Mouse (Mus musculus) hindbrain, embryonic 15.5 days (tissue): Measurements from ENCODE around the gene Ppp5c. TPM values are rescaled to one million over a fixed set of nuclear protein-coding genes. Genes with fewer than 3 reads are reported as not detected.

Experiments used
- ATAC-seq: fragments of 200-750 bp; cut with Nextera tagmentation; 2 replicates; pipeline ENCODE4 v1.8.0; 2017; ENCODE audit warnings: low read depth, moderate number of reproducible peaks, moderate TSS enrichment; ENCODE audit not compliant: low FRiP score
- H3K27ac ChIP-seq: fragments of 300-500 bp; sonication (generic); replicated peaks from 2 replicates; pipeline ENCODE4 v1.5.1; 2015; ENCODE audit warnings: mild to moderate bottlenecking, inconsistent platforms
- H3K27me3 ChIP-seq: fragments of 300-500 bp; sonication (generic); 2 replicates; pipeline ENCODE4 v1.6.1; 2015; ENCODE audit warnings: control low read depth, inconsistent platforms
- H3K36me3 ChIP-seq: fragments of 300-500 bp; sonication (generic); 2 replicates; pipeline ENCODE4 v1.6.1; 2015; ENCODE audit warnings: control low read depth, inconsistent platforms
- H3K4me1 ChIP-seq: fragments of 300-500 bp; sonication (generic); replicated peaks from 2 replicates; pipeline ENCODE4 v1.6.1; 2015; ENCODE audit warnings: control low read depth, inconsistent platforms
- H3K4me2 ChIP-seq: fragments of 300-500 bp; sonication (generic); 2 replicates; pipeline ENCODE4 v1.6.1; 2015; ENCODE audit warnings: moderate library complexity, mild to moderate bottlenecking, inconsistent platforms
- H3K4me3 ChIP-seq: fragments of 300-500 bp; sonication (generic); 2 replicates; pipeline ENCODE4 v1.5.1; 2015; ENCODE audit warnings: mild to moderate bottlenecking, inconsistent platforms
- H3K9ac ChIP-seq: fragments of 300-500 bp; sonication (generic); 2 replicates; pipeline ENCODE4 v1.6.1; 2015; ENCODE audit warnings: inconsistent platforms
- H3K9me3 ChIP-seq: fragments of 300-500 bp; sonication (generic); 2 replicates; pipeline ENCODE4 v1.6.1; 2016; ENCODE audit warnings: control low read depth, inconsistent platforms
- WGBS: fragments of 180-500 bp; shearing (Covaris S2); methylation state at CpG from one replicate; pipeline ENCODE4 v1.1.7; 2015; 5-methylcytosine and 5-hydroxymethylcytosine counted together
- polyA plus RNA-seq: library from polyadenylated mRNA; unstranded; fragments of >200 nt; fragmentation: Nextera tagmentation; extraction: Ambion mirVana; gene quantifications from 2 replicates; pipeline ENCODE4 v1.2.1, GENCODE M21; 2015

The Ppp5c gene
- polyA plus RNA-seq, 1 experiment from 2014 or later: 136 TPM

GRCm38 (mm10) chr7:16990006-16990744 is 37.5 kb downstream of the Ppp5c start:
- Histone ChIP-seq H3K27me3 (no peaks in the 10 kb centered on the region), H3K27ac (peak overlapping the region; percentile 50), H3K4me1 (peaks cover 69% of the 10 kb centered on the region), H3K36me3 (no peaks in the 10 kb centered on the region), H3K4me3 (no peak overlapping the region), H3K4me2 (peak overlapping the region; percentile 6; the same call in 1 of the 2 replicates), H3K9me3 (no peaks in the 10 kb centered on the region), H3K9ac (no peak overlapping the region)
- no peak for ATAC-seq
- 27% methylated on average over 15 of the region's 15 CpGs for WGBS

- Histone ChIP-seq H3K9ac (no peak overlapping the region), H3K9me3 (no peaks in the 10 kb centered on the region), H3K27ac (peak overlapping the region; percentile 78), H3K4me1 (peaks cover 67% of the 10 kb centered on the region), H3K4me2 (no peak overlapping the region), H3K36me3 (no peaks in the 10 kb centered on the region), H3K4me3 (no peak overlapping the region), H3K27me3 (no peaks in the 10 kb centered on the region)
- ATAC-seq: no peak
- 34% methylated on average over 3 of the region's 3 CpGs for WGBS
These were observed 39.3 kb downstream of the Ppp5c start for GRCm38 (mm10) chr7:16988405-16988804.

GRCm38 (mm10) chr7:16987541-16988149 is 40.1 kb downstream of the Ppp5c start:
- H3K4me1 ChIP-seq: peaks cover 75% of the 10 kb centered on the region
- no peaks in the 10 kb centered on the region for H3K9me3 ChIP-seq
- no peaks in the 10 kb centered on the region for H3K36me3 ChIP-seq
- peak overlapping the region; percentile 78 for H3K27ac ChIP-seq
- H3K27me3 ChIP-seq: no peaks in the 10 kb centered on the region
- H3K4me3 ChIP-seq: no peak overlapping the region
- H3K4me2 ChIP-seq: 0 out of 2 replicates have a peak overlapping the region, but pooled peaks have one; percentile 20
- 26% methylated on average over 7 of the region's 7 CpGs for WGBS
- no peak overlapping the region for H3K9ac ChIP-seq
- no peak for ATAC-seq

GRCm38 (mm10) chr7:16982859-16983568 is 44.7 kb downstream of the Ppp5c start, which contains the start of gene Gm42372:
Gene Gm42372 (plus strand): TSS chr7:16983086.
- no peaks in the 10 kb centered on the region for H3K27me3 ChIP-seq
- H3K27ac ChIP-seq: peak within 1 kb of the TSS; percentile 76
- H3K4me1 ChIP-seq: peaks cover 62% of the 10 kb centered on the region
- peak within 1 kb of the TSS; percentile 50 for H3K4me3 ChIP-seq
- peak; percentile 81 for ATAC-seq
- H3K9ac ChIP-seq: peak within 1 kb of the TSS; percentile 50
- no peaks in the 10 kb centered on the region for H3K9me3 ChIP-seq
- no peaks in the 10 kb centered on the region for H3K36me3 ChIP-seq
- peak within 1 kb of the TSS; percentile 68 for H3K4me2 ChIP-seq
- 23% methylated on average over 26 of the region's 26 CpGs for WGBS

GRCm38 (mm10) chr7:16980348-16980747 is 47.4 kb downstream of the Ppp5c start:
- Histone ChIP-seq H3K27me3 (no peaks in the 10 kb centered on the region), H3K9ac (no peak overlapping the region), H3K27ac (peak overlapping the region; percentile 68), H3K4me2 (peak overlapping the region; percentile 49), H3K4me3 (peak overlapping the region; percentile 22), H3K9me3 (no peaks in the 10 kb centered on the region), H3K4me1 (peaks cover 40% of the 10 kb centered on the region), H3K36me3 (no peaks in the 10 kb centered on the region)
- ATAC-seq: peak; percentile 23; the same call in 1 of the 2 replicates
- 8% methylated on average over 12 of the region's 12 CpGs for WGBS

GRCm38 (mm10) chr7:16978593-16978992 is 49.1 kb downstream of the Ppp5c start:
- WGBS: 95% methylated on average over 3 of the region's 3 CpGs
- ATAC-seq: no peak
- Histone ChIP-seq H3K36me3 (no peaks in the 10 kb centered on the region), H3K4me1 (peaks cover 26% of the 10 kb centered on the region), H3K4me3 (no peak overlapping the region), H3K27ac (no peak overlapping the region), H3K9me3 (no peaks in the 10 kb centered on the region), H3K4me2 (no peak overlapping the region), H3K27me3 (no peaks in the 10 kb centered on the region), H3K9ac (no peak overlapping the region)

GRCm38 (mm10) chr7:16978173-16978572 is 49.6 kb downstream of the Ppp5c start:
- no peaks in the 10 kb centered on the region for H3K27me3 ChIP-seq
- H3K9ac ChIP-seq: no peak overlapping the region
- H3K4me1 ChIP-seq: peaks cover 22% of the 10 kb centered on the region
- H3K36me3 ChIP-seq: no peaks in the 10 kb centered on the region
- H3K4me3 ChIP-seq: no peak overlapping the region
- no peak overlapping the region for H3K27ac ChIP-seq
- WGBS: 72% methylated on average over 6 of the region's 6 CpGs
- H3K9me3 ChIP-seq: no peaks in the 10 kb centered on the region
- H3K4me2 ChIP-seq: no peak overlapping the region
- no peak for ATAC-seq

- Histone ChIP-seq H3K9me3 (no peaks in the 10 kb centered on the region), H3K36me3 (no peaks in the 10 kb centered on the region), H3K4me2 (no peak overlapping the region), H3K27ac (no peak overlapping the region), H3K4me3 (no peak overlapping the region), H3K9ac (no peak overlapping the region), H3K27me3 (no peaks in the 10 kb centered on the region), H3K4me1 (peaks cover 8% of the 10 kb centered on the region; the same call in 1 of the 2 replicates)
- ATAC-seq: no peak
- 51% methylated on average over 8 of the region's 8 CpGs for WGBS
These were observed 51.4 kb downstream of the Ppp5c start for GRCm38 (mm10) chr7:16976298-16976697.

GRCm38 (mm10) chr7:16974018-16974417 is 53.7 kb downstream of the Ppp5c start:
- no peak for ATAC-seq
- no peak overlapping the region for H3K4me2 ChIP-seq
- no peaks in the 10 kb centered on the region for H3K36me3 ChIP-seq
- no peak overlapping the region for H3K4me3 ChIP-seq
- H3K27me3 ChIP-seq: no peaks in the 10 kb centered on the region
- H3K4me1 ChIP-seq: no peaks in the 10 kb centered on the region
- WGBS: 40% methylated on average over 6 of the region's 6 CpGs
- no peak overlapping the region for H3K27ac ChIP-seq
- no peaks in the 10 kb centered on the region for H3K9me3 ChIP-seq
- no peak overlapping the region for H3K9ac ChIP-seq

- Histone ChIP-seq H3K4me3 (no peak overlapping the region), H3K9ac (no peak overlapping the region), H3K27me3 (no peaks in the 10 kb centered on the region), H3K4me2 (no peak overlapping the region), H3K27ac (no peak overlapping the region), H3K4me1 (no peaks in the 10 kb centered on the region), H3K36me3 (no peaks in the 10 kb centered on the region), H3K9me3 (no peaks in the 10 kb centered on the region)
- 82% methylated on average over 3 of the region's 3 CpGs for WGBS
- no peak for ATAC-seq
These were observed 56.6 kb downstream of the Ppp5c start for GRCm38 (mm10) chr7:16971160-16971559.

GRCm38 (mm10) chr7:16968414-16968813 is 59.3 kb downstream of the Ppp5c start:
- ATAC-seq: no peak
- 84% methylated on average over 6 of the region's 6 CpGs for WGBS

GRCm38 (mm10) chr7:16961678-16962077 is 66.0 kb downstream of the Ppp5c start:
- Histone ChIP-seq H3K4me1 (peaks cover 53% of the 10 kb centered on the region), H3K27me3 (no peaks in the 10 kb centered on the region), H3K27ac (peak overlapping the region; percentile 97; the same call in 1 of the 2 replicates), H3K4me2 (peak overlapping the region; percentile 86), H3K9ac (no peak overlapping the region), H3K36me3 (no peaks in the 10 kb centered on the region), H3K9me3 (no peaks in the 10 kb centered on the region), H3K4me3 (no peak overlapping the region)
- no peak for ATAC-seq
- WGBS: 87% methylated on average over 5 of the region's 5 CpGs

More at GRCm38 (mm10) chr7:16968414-16968813, 59.3 kb downstream of the Ppp5c start:
- no peak overlapping the region for H3K4me3 ChIP-seq
- no peaks in the 10 kb centered on the region for H3K9me3 ChIP-seq
- no peak overlapping the region for H3K4me2 ChIP-seq
- H3K4me1 ChIP-seq: no peaks in the 10 kb centered on the region
- no peak overlapping the region for H3K27ac ChIP-seq
- no peak overlapping the region for H3K9ac ChIP-seq
- H3K36me3 ChIP-seq: no peaks in the 10 kb centered on the region
- no peaks in the 10 kb centered on the region for H3K27me3 ChIP-seq
